In genomic region chr17:73227361-73227760, GRCm38 (mm10) we compare ENCODE assay signal across 20 mouse cellular contexts.
DNase-seq lines count a peak whose midpoint lies in the region; ATAC-seq lines count a peak whose summit lies in the region.
"Had no signal": no experiment of that assay in that cellular context is flagged by ENCODE, and none has a peak within 500 bp of the region (broad histone marks: within the 10 kb centered on the region; RNA-seq: fewer than 3 reads in every experiment).

No protein-coding gene starts in this region.

- no peak for ATAC-seq in hindbrain, embryonic 13.5 days (ENCODE audit: low FRiP score)
- no peak for ATAC-seq in hindbrain, embryonic 11.5 days (ENCODE audit: low FRiP score)
- peak; percentile 19 for ATAC-seq in inflammation-experienced regulatory T-cells, adult 6 months
- ATAC-seq: forebrain, postnatal 0 days; liver, embryonic 12.5 days; midbrain, embryonic 16.5 days had no signal

- no peaks in the 10 kb centered on the region for H3K9me3 ChIP-seq in heart, embryonic 10.5 days
- no peaks in the 10 kb centered on the region for H3K9me3 ChIP-seq in hindbrain, embryonic 13.5 days
- H3K9me3 ChIP-seq in hindbrain, embryonic 11.5 days (ENCODE audit: control insufficient read depth, low read length): no peaks in the 10 kb centered on the region
- H3K9me3 ChIP-seq: embryonic facial prominence, embryonic 13.5 days; limb, embryonic 10.5 days; liver, embryonic 12.5 days had no signal

- intact Hi-C loops in heart, postnatal 36 days (cut with DNase I): no loop called here

- H3K4me3 ChIP-seq in heart, embryonic 10.5 days: no peak overlapping the region
- no peak overlapping the region for H3K4me3 ChIP-seq in hindbrain, embryonic 13.5 days
- H3K4me3 ChIP-seq in hindbrain, embryonic 11.5 days (ENCODE audit: low read depth, low read length): no peak overlapping the region
- H3K4me3 ChIP-seq: embryonic facial prominence, embryonic 13.5 days; left cerebral cortex, adult 2 months; limb, embryonic 10.5 days; liver, embryonic 12.5 days had no signal

- H3K27me3 ChIP-seq in heart, embryonic 10.5 days (ENCODE audit: insufficient read depth, poor library complexity, severe bottlenecking): no peaks in the 10 kb centered on the region
- H3K27me3 ChIP-seq in hindbrain, embryonic 13.5 days: no peaks in the 10 kb centered on the region
- H3K27me3 ChIP-seq in hindbrain, embryonic 11.5 days (ENCODE audit: control insufficient read depth, insufficient read depth, low read length): no peaks in the 10 kb centered on the region
- H3K27me3 ChIP-seq: embryonic facial prominence, embryonic 13.5 days; liver, embryonic 12.5 days had no signal

- H3K36me3 ChIP-seq in heart, embryonic 10.5 days: peaks cover 5% of the 10 kb centered on the region; the same call in 1 of the 2 replicates
- no peaks in the 10 kb centered on the region for H3K36me3 ChIP-seq in hindbrain, embryonic 13.5 days
- H3K36me3 ChIP-seq in hindbrain, embryonic 11.5 days (ENCODE audit: control insufficient read depth, insufficient read depth, low read length): no peaks in the 10 kb centered on the region
- H3K36me3 ChIP-seq: embryonic facial prominence, embryonic 13.5 days; limb, embryonic 10.5 days; liver, embryonic 12.5 days had no signal

- peak overlapping the region; percentile 90 for H3K27ac ChIP-seq in heart, embryonic 10.5 days
- peak overlapping the region; percentile 87 for H3K27ac ChIP-seq in hindbrain, embryonic 13.5 days
- no peak overlapping the region for H3K27ac ChIP-seq in hindbrain, embryonic 11.5 days (ENCODE audit: low read depth, low read length)
- H3K27ac ChIP-seq: embryonic facial prominence, embryonic 13.5 days; left cerebral cortex, adult 2 months; limb, embryonic 10.5 days; liver, embryonic 12.5 days had no signal

- no peak overlapping the region for H3K9ac ChIP-seq in hindbrain, embryonic 13.5 days
- H3K9ac ChIP-seq in hindbrain, embryonic 11.5 days (ENCODE audit: low read depth, low read length): no peak overlapping the region
- H3K9ac ChIP-seq: embryonic facial prominence, embryonic 13.5 days; forebrain, postnatal 0 days; liver, embryonic 12.5 days; lung, embryonic 14.5 days had no signal

- H3K4me1 ChIP-seq in heart, embryonic 10.5 days: peaks cover 58% of the 10 kb centered on the region
- peaks cover 33% of the 10 kb centered on the region for H3K4me1 ChIP-seq in hindbrain, embryonic 13.5 days (replicated peaks)
- H3K4me1 ChIP-seq in hindbrain, embryonic 11.5 days (replicated peaks; ENCODE audit: control insufficient read depth, insufficient read depth, low read length): no peaks in the 10 kb centered on the region; the same call in 1 of the 2 replicates

- DNase-seq in heart, embryonic 10.5 days (ENCODE audit: low spot score): no peak
- DNase-seq in heart, postnatal 36 days: no peak
- no peak for DNase-seq in hindbrain, embryonic 11.5 days (ENCODE audit: low spot score)
- peak; percentile 68 for DNase-seq in 416B (ENCODE audit: low read depth)
- DNase-seq in adrenal gland, postnatal 4 days (ENCODE audit: low spot score in 2 of 2): no peak
- no peak for DNase-seq in kidney, adult 9 months
- DNase-seq: adrenal gland, postnatal 14 days; cerebellum, adult 8-10 months; forebrain, postnatal 0 days; kidney, adult 11 months; kidney, postnatal 14 days; lung, embryonic 14.5 days; spleen, adult 18-20 months had no signal

- no peak overlapping the region for H3K4me2 ChIP-seq in hindbrain, embryonic 13.5 days
- no peak overlapping the region for H3K4me2 ChIP-seq in hindbrain, embryonic 11.5 days (replicated peaks; ENCODE audit: low read depth, low read length)
- H3K4me2 ChIP-seq: embryonic facial prominence, embryonic 13.5 days; liver, embryonic 12.5 days; lung, embryonic 14.5 days had no signal

- 66% methylated on average over 3 of the region's 3 CpGs for WGBS in heart, embryonic 10.5 days
- WGBS in hindbrain, embryonic 13.5 days: 92% methylated on average over 3 of the region's 3 CpGs
- WGBS in hindbrain, embryonic 11.5 days: 93% methylated on average over 3 of the region's 3 CpGs
